Mouse (Mus musculus) heart, embryonic 14.5 days (tissue): Measurements from ENCODE around the gene Pgs1. TPM values are rescaled to one million over a fixed set of nuclear protein-coding genes. Genes with fewer than 3 reads are reported as not detected.

Experiments used
- ATAC-seq: fragments of 200-750 bp; cut with Nextera tagmentation; 2 replicates; pipeline ENCODE4 v1.8.0; 2017; ENCODE audit warnings: low read depth, moderate TSS enrichment; ENCODE audit not compliant: insufficient number of reproducible peaks, insufficient read depth, low FRiP score
- H3K27ac ChIP-seq, 2 experiments: fragments of 200-500 bp in 1 of 2; fragments of 300-500 bp in 1 of 2; sonication (generic) in 1 of 2; replicated peaks in 1 of 2; 2 replicates each; pipeline ENCODE4 v1.5.1; 2012 to 2014; ENCODE audit warnings: low read depth in 2 of 2, low read length in 2 of 2, control low read depth in 1 of 2, mild to moderate bottlenecking in 1 of 2, mixed read lengths in 1 of 2; ENCODE audit not compliant: control insufficient read depth in 1 of 2, insufficient read depth in 1 of 2
- H3K27me3 ChIP-seq: fragments of 300-500 bp; sonication (generic); 2 replicates; pipeline ENCODE4 v1.6.1; 2014; ENCODE audit warnings: mild to moderate bottlenecking, low read length, control low read depth; ENCODE audit not compliant: control insufficient read depth, insufficient read depth
- H3K36me3 ChIP-seq: fragments of 300-500 bp; sonication (generic); 2 replicates; pipeline ENCODE4 v1.6.1; 2014; ENCODE audit warnings: mild to moderate bottlenecking, control low read depth, low read length, mixed read lengths; ENCODE audit not compliant: control insufficient read depth, insufficient read depth
- H3K4me1 ChIP-seq, 2 experiments: fragments of 200-500 bp in 1 of 2; fragments of 300-500 bp in 1 of 2; sonication (generic) in 1 of 2; 2 replicates each; pipeline ENCODE4 v1.6.1; 2012 to 2014; ENCODE audit warnings: low read length in 2 of 2, control low read depth in 1 of 2, mixed read lengths in 1 of 2; ENCODE audit not compliant: control insufficient read depth in 2 of 2, insufficient read depth in 2 of 2
- H3K4me2 ChIP-seq: fragments of 300-500 bp; sonication (generic); 2 replicates; pipeline ENCODE4 v1.6.1; 2014; ENCODE audit warnings: mild to moderate bottlenecking, low read length
- H3K4me3 ChIP-seq, 2 experiments: fragments of 200-500 bp in 1 of 2; fragments of 300-500 bp in 1 of 2; sonication (generic) in 1 of 2; 2 replicates each; pipeline ENCODE4 v1.5.1; 2012 to 2014; ENCODE audit warnings: low read length in 2 of 2, mild to moderate bottlenecking in 2 of 2, control low read depth in 1 of 2, low read depth in 1 of 2, moderate library complexity in 1 of 2; ENCODE audit not compliant: control insufficient read depth in 1 of 2, insufficient read depth in 1 of 2
- H3K9ac ChIP-seq: fragments of 300-500 bp; sonication (generic); 2 replicates; pipeline ENCODE4 v1.6.1; 2014; ENCODE audit warnings: mild to moderate bottlenecking, low read length
- H3K9me3 ChIP-seq: fragments of 300-500 bp; sonication (generic); 2 replicates; pipeline ENCODE4 v1.6.1; 2016; ENCODE audit warnings: low read length, control low read depth; ENCODE audit not compliant: control insufficient read depth
- WGBS: fragments of 180-500 bp; shearing (Covaris S2); extraction: QIAGEN DNeasy Blood & Tissue Kit; methylation state at CpG from one replicate; pipeline ENCODE4 v1.1.7; 2014; 5-methylcytosine and 5-hydroxymethylcytosine counted together
- polyA plus RNA-seq: library from polyadenylated mRNA; unstranded; fragments of >200 nt; fragmentation: Nextera tagmentation; extraction: Ambion mirVana; gene quantifications from 2 replicates; pipeline ENCODE4 v1.2.1, GENCODE M21; 2014

The Pgs1 gene
- polyA plus RNA-seq, 1 experiment from 2014 or later: 23.1 TPM

GRCm38 (mm10) chr11:117973569-117973968, 12.5 kb upstream of the Pgs1 start:
- no peaks in the 10 kb centered on the region for H3K36me3 ChIP-seq
- H3K4me2 ChIP-seq: no peak overlapping the region
- peaks cover 21 to 27% of the 10 kb centered on the region in 2 experiments for H3K4me1 ChIP-seq
- H3K27me3 ChIP-seq: no peaks in the 10 kb centered on the region; the same call in 1 of the 2 replicates
- WGBS: 46% methylated on average over 5 of the region's 5 CpGs
- H3K9me3 ChIP-seq: no peaks in the 10 kb centered on the region
- no peak overlapping the region for H3K27ac ChIP-seq
- no peak overlapping the region for H3K4me3 ChIP-seq
- ATAC-seq: no peak
- H3K9ac ChIP-seq: no peak overlapping the region

- H3K4me3 ChIP-seq: no peak overlapping the region
- no peak for ATAC-seq
- no peak overlapping the region for H3K9ac ChIP-seq
- H3K27me3 ChIP-seq: no peaks in the 10 kb centered on the region; the same call in 1 of the 2 replicates
- H3K4me1 ChIP-seq: peaks cover 21 to 26% of the 10 kb centered on the region in 2 experiments
- 15% methylated on average over 14 of the region's 14 CpGs for WGBS
- no peaks in the 10 kb centered on the region for H3K36me3 ChIP-seq
- H3K9me3 ChIP-seq: no peaks in the 10 kb centered on the region
- 0 out of 2 replicates have a peak overlapping the region, but pooled peaks have one; percentile 6 for H3K4me2 ChIP-seq
- peak overlapping the region in 1 of 2 experiments; percentile 3; a peak in 1 of 4 replicates for H3K27ac ChIP-seq
Observed at GRCm38 (mm10) chr11:117974327-117975125, 11.6 kb upstream of the Pgs1 start.

GRCm38 (mm10) chr11:117975211-117975967, 10.7 kb upstream of the Pgs1 start:
- Histone ChIP-seq H3K9ac (0 out of 2 replicates have a peak overlapping the region, but pooled peaks have one; percentile 17), H3K27me3 (no peaks in the 10 kb centered on the region; the same call in 1 of the 2 replicates), H3K36me3 (no peaks in the 10 kb centered on the region), H3K27ac (peak overlapping the region; percentile 20 to 29; a peak in 2 of 4 replicates), H3K4me2 (no peak overlapping the region), H3K4me1 (peaks cover 21 to 25% of the 10 kb centered on the region in 2 experiments), H3K9me3 (no peaks in the 10 kb centered on the region), H3K4me3 (no peak overlapping the region)
- no peak for ATAC-seq
- 16% methylated on average over 18 of the region's 18 CpGs for WGBS

GRCm38 (mm10) chr11:117976081-117976582, 10.0 kb upstream of the Pgs1 start:
- Histone ChIP-seq H3K27me3 (no peaks in the 10 kb centered on the region; the same call in 1 of the 2 replicates), H3K36me3 (no peaks in the 10 kb centered on the region), H3K4me2 (no peak overlapping the region), H3K27ac (0 out of 4 replicates have a peak overlapping the region, but pooled peaks of 1 of the 2 experiments have one; percentile 20), H3K9ac (0 out of 2 replicates have a peak overlapping the region, but pooled peaks have one; percentile 17), H3K9me3 (no peaks in the 10 kb centered on the region), H3K4me3 (no peak overlapping the region), H3K4me1 (peaks cover 21 to 25% of the 10 kb centered on the region in 2 experiments)
- ATAC-seq: no peak
- WGBS: 23% methylated on average over 8 of the region's 8 CpGs

GRCm38 (mm10) chr11:117977694-117978360, 8.3 kb upstream of the Pgs1 start:
- H3K36me3 ChIP-seq: no peaks in the 10 kb centered on the region
- H3K9ac ChIP-seq: no peak overlapping the region
- H3K27me3 ChIP-seq: no peaks in the 10 kb centered on the region
- H3K27ac ChIP-seq: no peak overlapping the region
- peaks cover 24 to 25% of the 10 kb centered on the region in 2 experiments for H3K4me1 ChIP-seq
- WGBS: 64% methylated on average over 4 of the region's 5 CpGs
- H3K9me3 ChIP-seq: no peaks in the 10 kb centered on the region
- no peak overlapping the region for H3K4me2 ChIP-seq
- no peak overlapping the region for H3K4me3 ChIP-seq
- ATAC-seq: no peak

GRCm38 (mm10) chr11:117979388-117979787, 6.7 kb upstream of the Pgs1 start:
- WGBS: 47% methylated on average over 7 of the region's 7 CpGs
- no peaks in the 10 kb centered on the region for H3K36me3 ChIP-seq
- no peaks in the 10 kb centered on the region for H3K27me3 ChIP-seq
- ATAC-seq: no peak
- no peak overlapping the region for H3K27ac ChIP-seq
- no peak overlapping the region for H3K9ac ChIP-seq
- no peak overlapping the region for H3K4me2 ChIP-seq
- no peak overlapping the region for H3K4me3 ChIP-seq
- no peaks in the 10 kb centered on the region for H3K9me3 ChIP-seq
- peaks cover 18 to 20% of the 10 kb centered on the region in 2 experiments for H3K4me1 ChIP-seq

- ATAC-seq: no peak
- H3K9ac ChIP-seq: no peak overlapping the region
- no peak overlapping the region for H3K27ac ChIP-seq
- peaks cover 2 to 5% of the 10 kb centered on the region in 2 experiments; a peak in 3 of 4 replicates for H3K4me1 ChIP-seq
- no peak overlapping the region for H3K4me3 ChIP-seq
- no peaks in the 10 kb centered on the region for H3K9me3 ChIP-seq
- 24% methylated on average over 5 of the region's 5 CpGs for WGBS
- no peaks in the 10 kb centered on the region for H3K36me3 ChIP-seq
- H3K27me3 ChIP-seq: no peaks in the 10 kb centered on the region
- no peak overlapping the region for H3K4me2 ChIP-seq
Observed at GRCm38 (mm10) chr11:117982426-117982825, 3.7 kb upstream of the Pgs1 start.
